Mouse (Mus musculus) limb, embryonic 14.5 days (tissue): ENCODE data around the gene Shisa3. TPM values are rescaled to one million over a fixed set of nuclear protein-coding genes. Genes with fewer than 3 reads are reported as not detected.
A peak's percentile ranks its signal among the peaks of the same experiment; 100 is the strongest.

Experiments used
- ATAC-seq: fragments of 200-750 bp; cut with Nextera tagmentation; 2 replicates; pipeline ENCODE4 v1.8.0; 2017; ENCODE audit warnings: low read depth, moderate number of reproducible peaks, moderate TSS enrichment; ENCODE audit not compliant: low FRiP score
- DNase-seq: peaks from one replicate; pipeline ENCODE4 v3.0.0-alpha.2; 2015; ENCODE audit warnings: low spot score
- H3K27ac ChIP-seq: fragments of 300-500 bp; sonication (generic); replicated peaks from 2 replicates; pipeline ENCODE4 v1.5.1; 2014; ENCODE audit warnings: low read depth, mild to moderate bottlenecking, low read length, moderate library complexity, mixed read lengths
- H3K27me3 ChIP-seq: fragments of 300-500 bp; sonication (generic); 2 replicates; pipeline ENCODE4 v1.6.1; 2014; ENCODE audit warnings: low read length, mixed read lengths; ENCODE audit not compliant: control insufficient read depth, insufficient read depth
- H3K36me3 ChIP-seq: fragments of 300-500 bp; sonication (generic); 2 replicates; pipeline ENCODE4 v1.6.1; 2014; ENCODE audit warnings: mild to moderate bottlenecking, low read length, moderate library complexity, mixed read lengths; ENCODE audit not compliant: control insufficient read depth, insufficient read depth
- H3K4me1 ChIP-seq: fragments of 300-500 bp; sonication (generic); 2 replicates; pipeline ENCODE4 v1.6.1; 2014; ENCODE audit warnings: antibody characterized with exemption, low read length, mixed read lengths; ENCODE audit not compliant: control insufficient read depth, insufficient read depth
- H3K4me2 ChIP-seq: fragments of 300-500 bp; sonication (generic); replicated peaks from 2 replicates; pipeline ENCODE4 v1.6.1; 2014; ENCODE audit warnings: low read depth, mild to moderate bottlenecking, low read length, moderate library complexity; ENCODE audit not compliant: severe bottlenecking
- H3K4me3 ChIP-seq: fragments of 300-500 bp; sonication (generic); replicated peaks from 2 replicates; pipeline ENCODE4 v1.5.1; 2014; ENCODE audit warnings: low read length
- H3K9ac ChIP-seq: fragments of 300-500 bp; sonication (generic); 2 replicates; pipeline ENCODE4 v1.6.1; 2014; ENCODE audit warnings: mild to moderate bottlenecking, low read depth, low read length, moderate library complexity; ENCODE audit not compliant: severe bottlenecking
- H3K9me3 ChIP-seq: fragments of 300-500 bp; sonication (generic); 2 replicates; pipeline ENCODE4 v1.6.1; 2016; ENCODE audit warnings: low read length; ENCODE audit not compliant: control insufficient read depth
- POLR2A ChIP-seq: fragments of 200-500 bp; IDR thresholded peaks from 2 replicates; pipeline ENCODE4 v1.8.0; 2012; ENCODE audit warnings: inconsistent platforms, mild to moderate bottlenecking, moderate library complexity, borderline replicate concordance; ENCODE audit not compliant: insufficient read depth, insufficient read length; ENCODE audit errors: extremely low read depth
- WGBS: fragments of 180-500 bp; shearing (Covaris S2); extraction: QIAGEN DNeasy Blood & Tissue Kit; methylation state at CpG from one replicate; pipeline ENCODE4 v1.1.7; 2014; 5-methylcytosine and 5-hydroxymethylcytosine counted together
- polyA plus RNA-seq, 2 experiments: library from polyadenylated mRNA; depleted of rRNA in 1 of 2; stranded (reverse) in 1 of 2; unstranded in 1 of 2; fragments of >200 nt; fragmentation: Nextera tagmentation in 1 of 2; extraction: Ambion mirVana in 1 of 2; gene quantifications; 2 replicates each; pipeline versions ENCODE4 v1.2.1 to v1.2.3; 2012 to 2014

Shisa3 gene
- polyA plus RNA-seq, 2 experiments = 4.6 to 6.3 TPM

GRCm38 (mm10) chr5:67646756-67647529 lies 39.3 kb downstream of the Shisa3 start:
- Histone ChIP-seq H3K4me1 (peaks cover 15% of the 10 kb centered on the region), H3K4me2 (0 out of 2 replicates have a peak overlapping the region, but pooled peaks have one; percentile 28), H3K36me3 (no peaks in the 10 kb centered on the region), H3K9me3 (no peaks in the 10 kb centered on the region), H3K27ac (no peak overlapping the region), H3K9ac (no peak overlapping the region), H3K27me3 (peaks cover 25% of the 10 kb centered on the region), H3K4me3 (no peak overlapping the region)
- ATAC-seq (peak; percentile 58; the same call in 1 of the 2 replicates), DNase-seq (no peak)
- 33% methylated on average over 20 of the region's 20 CpGs for WGBS
- no peak for TF ChIP-seq POLR2A

GRCm38 (mm10) chr5:67647568-67647967 lies 39.9 kb downstream of the Shisa3 start:
- Histone ChIP-seq H3K4me2 (no peak overlapping the region), H3K4me3 (no peak overlapping the region), H3K27me3 (peaks cover 25% of the 10 kb centered on the region), H3K9me3 (no peaks in the 10 kb centered on the region), H3K9ac (no peak overlapping the region), H3K27ac (no peak overlapping the region), H3K36me3 (no peaks in the 10 kb centered on the region), H3K4me1 (peaks cover 14% of the 10 kb centered on the region)
- 79% methylated on average over 21 of the region's 21 CpGs for WGBS
- no peak for TF ChIP-seq POLR2A
- DNase-seq = no peak
- no peak for ATAC-seq

GRCm38 (mm10) chr5:67649156-67649555 lies 41.5 kb downstream of the Shisa3 start:
- Histone ChIP-seq H3K36me3 (no peaks in the 10 kb centered on the region), H3K4me3 (no peak overlapping the region), H3K4me2 (no peak overlapping the region), H3K27me3 (peaks cover 16% of the 10 kb centered on the region), H3K9ac (no peak overlapping the region), H3K9me3 (no peaks in the 10 kb centered on the region), H3K27ac (no peak overlapping the region), H3K4me1 (peaks cover 14% of the 10 kb centered on the region)
- DNase-seq = no peak
- 90% methylated on average over 4 of the region's 4 CpGs for WGBS
- TF ChIP-seq POLR2A = no peak
- no peak for ATAC-seq

GRCm38 (mm10) chr5:67650021-67650420 lies 42.3 kb downstream of the Shisa3 start:
- TF ChIP-seq POLR2A = no peak
- Histone ChIP-seq H3K9ac (no peak overlapping the region), H3K4me1 (peaks cover 14% of the 10 kb centered on the region), H3K27ac (no peak overlapping the region), H3K4me2 (no peak overlapping the region), H3K27me3 (peaks cover 9% of the 10 kb centered on the region), H3K4me3 (no peak overlapping the region), H3K9me3 (no peaks in the 10 kb centered on the region), H3K36me3 (no peaks in the 10 kb centered on the region)
- no peak for DNase-seq
- 85% methylated on average over 5 of the region's 5 CpGs for WGBS
- no peak for ATAC-seq

GRCm38 (mm10) chr5:67652468-67652867 lies 44.8 kb downstream of the Shisa3 start:
- 71% methylated on average over 4 of the region's 4 CpGs for WGBS
- Histone ChIP-seq H3K9me3 (no peaks in the 10 kb centered on the region), H3K4me3 (no peak overlapping the region), H3K9ac (no peak overlapping the region), H3K4me2 (no peak overlapping the region), H3K27ac (no peak overlapping the region), H3K36me3 (no peaks in the 10 kb centered on the region), H3K27me3 (peaks cover 7% of the 10 kb centered on the region), H3K4me1 (peaks cover 6% of the 10 kb centered on the region; the same call in 1 of the 2 replicates)
- TF ChIP-seq POLR2A = no peak
- DNase-seq = no peak
- no peak for ATAC-seq
